Mouse (Mus musculus) cerebellum, postnatal 10 days (tissue): Measurements from ENCODE around the gene Nop16.
"Not testable (repeated sequence)": the region's sequence is repeated elsewhere in the genome, so short reads cannot be mapped to it uniquely, and the experiment has no call there.

Experiments used
- DNase-seq, 2 experiments: peaks; one replicate each; pipeline ENCODE4 v3.0.0; 2021; ENCODE audit warnings: mixed read lengths in 2 of 2

Gene Nop16

GRCm38 (mm10) chr13:54589996-54590951 lies at the start of gene Nop16, which contains the start of gene Higd2a:
Gene Nop16, minus strand, starts transcription at chr13:54590090.
Gene Higd2a, plus strand, starts transcription at chr13:54590207.
- peak; percentile 97 to 98 for DNase-seq

- DNase-seq: no peak
These were observed 45.1 kb upstream of the Nop16 start for GRCm38 (mm10) chr13:54635011-54635410.

- DNase-seq: no peak
These were observed 42.9 kb upstream of the Nop16 start for GRCm38 (mm10) chr13:54632731-54633277.

GRCm38 (mm10) chr13:54629128-54629527 lies 39.2 kb upstream of the Nop16 start:
- no peak for DNase-seq

- no peak for DNase-seq
These were observed 32.2 kb upstream of the Nop16 start for GRCm38 (mm10) chr13:54621960-54622521.

- peak; percentile 100 for DNase-seq
These were observed 31.5 kb upstream of the Nop16 start, which contains the start of gene Faf2 for GRCm38 (mm10) chr13:54621155-54621932. Gene Faf2, plus strand, starts transcription at chr13:54621784.

GRCm38 (mm10) chr13:54616998-54617397 lies 27.1 kb upstream of the Nop16 start:
- no peak for DNase-seq

- no peak for DNase-seq
These were observed 26.4 kb upstream of the Nop16 start for GRCm38 (mm10) chr13:54616307-54616706.

- DNase-seq: not testable (repeated sequence)
These were observed 23.3 kb upstream of the Nop16 start for GRCm38 (mm10) chr13:54613141-54613540.

- peak; percentile 98 to 99 for DNase-seq
These were observed 21.3 kb upstream of the Nop16 start, which contains the start of gene Cltb for GRCm38 (mm10) chr13:54610972-54611754. Gene Cltb, minus strand, starts transcription at chr13:54611344.

- DNase-seq: peak in 1 of 2 experiments; percentile 44
These were observed 20.7 kb upstream of the Nop16 start for GRCm38 (mm10) chr13:54610613-54610971.

- DNase-seq: no peak
These were observed 19.4 kb upstream of the Nop16 start for GRCm38 (mm10) chr13:54609301-54609700.

- DNase-seq: peak; percentile 56 to 74
These were observed 18.8 kb upstream of the Nop16 start for GRCm38 (mm10) chr13:54608666-54609065.

- no peak for DNase-seq
These were observed 18.1 kb upstream of the Nop16 start for GRCm38 (mm10) chr13:54608002-54608401.

- DNase-seq: no peak
These were observed 17.3 kb upstream of the Nop16 start for GRCm38 (mm10) chr13:54607204-54607603.

GRCm38 (mm10) chr13:54605426-54605825 lies 15.5 kb upstream of the Nop16 start:
- no peak for DNase-seq

GRCm38 (mm10) chr13:54604221-54604620 lies 14.3 kb upstream of the Nop16 start:
- no peak for DNase-seq

GRCm38 (mm10) chr13:54603501-54603900 lies 13.6 kb upstream of the Nop16 start:
- DNase-seq: no peak

- DNase-seq: no peak
These were observed 12.8 kb upstream of the Nop16 start for GRCm38 (mm10) chr13:54602639-54603111.

- DNase-seq: peak; percentile 51 to 61
These were observed 8.8 kb upstream of the Nop16 start for GRCm38 (mm10) chr13:54598622-54599143.

- no peak for DNase-seq
These were observed 7.0 kb upstream of the Nop16 start for GRCm38 (mm10) chr13:54596870-54597269.
